Mouse (Mus musculus): ENCODE measurements around the gene Tmem175. TPM values are rescaled to one million over a fixed set of nuclear protein-coding genes. Genes with fewer than 3 reads are reported as not detected.

Tmem175 gene
- 27.2 and 29.7 TPM in 2 replicates for polyA plus RNA-seq (2014; fragmentation: Nextera tagmentation; extraction: Ambion mirVana)

GRCm38 (mm10) chr5:108629634-108630483 is at the start of gene Tmem175, which contains the start of gene Gak:
Gene Tmem175 (plus strand): TSS chr5:108629770.
Gene Gak (minus strand): TSS chr5:108629755.
- Histone ChIP-seq H3K9me3 (ENCODE audit: control insufficient read depth, low read length) (no peaks in the 10 kb centered on the region), H3K27me3 (ENCODE audit: control insufficient read depth, insufficient read depth, low read length) (no peaks in the 10 kb centered on the region), H3K4me1 (replicated peaks; ENCODE audit: control insufficient read depth, insufficient read depth, low read length) (peaks cover 22% of the 10 kb centered on the region), H3K4me3 (replicated peaks; ENCODE audit: low read length) (peak within 1 kb of the TSS; percentile 68), H3K4me2 (replicated peaks) (peak within 1 kb of the TSS; percentile 81), H3K36me3 (replicated peaks; ENCODE audit: control insufficient read depth, insufficient read depth) (0 out of 2 replicates have a peak, but pooled peaks cover 7% of the 10 kb centered on the region), H3K27ac (peak within 1 kb of the TSS; percentile 78), H3K9ac (peak within 1 kb of the TSS; percentile 87)
- DNase-seq (ENCODE audit: low spot score) (peak; percentile 95), ATAC-seq (ENCODE audit: low FRiP score) (peak; percentile 97)
- WGBS: under 1% methylated on average over 58 of the region's 58 CpGs

- Histone ChIP-seq H3K9me3 (ENCODE audit: control insufficient read depth, low read length) (no peaks in the 10 kb centered on the region), H3K36me3 (replicated peaks; ENCODE audit: control insufficient read depth, insufficient read depth) (peaks cover 84% of the 10 kb centered on the region), H3K4me1 (replicated peaks; ENCODE audit: control insufficient read depth, insufficient read depth, low read length) (no peaks in the 10 kb centered on the region), H3K27ac (no peak overlapping the region), H3K27me3 (ENCODE audit: control insufficient read depth, insufficient read depth, low read length) (no peaks in the 10 kb centered on the region), H3K4me2 (replicated peaks) (no peak overlapping the region), H3K4me3 (replicated peaks; ENCODE audit: low read length) (no peak overlapping the region), H3K9ac (no peak overlapping the region)
- ATAC-seq (ENCODE audit: low FRiP score): no peak; the same call in 1 of the 2 replicates
- DNase-seq (ENCODE audit: low spot score): no peak
- 79% methylated on average over 3 of the region's 3 CpGs for WGBS
Observed at GRCm38 (mm10) chr5:108581361-108581891, 48.1 kb upstream of the Tmem175 start.

- ATAC-seq (ENCODE audit: low FRiP score): no peak
- 81% methylated on average over 1 of the region's 1 CpGs for WGBS
Observed at GRCm38 (mm10) chr5:108599923-108600322, 29.6 kb upstream of the Tmem175 start.

GRCm38 (mm10) chr5:108602537-108602936 is 27.0 kb upstream of the Tmem175 start:
- H3K4me1 ChIP-seq (replicated peaks; ENCODE audit: control insufficient read depth, insufficient read depth, low read length): no peaks in the 10 kb centered on the region
- H3K27me3 ChIP-seq (ENCODE audit: control insufficient read depth, insufficient read depth, low read length): no peaks in the 10 kb centered on the region
- H3K9me3 ChIP-seq (ENCODE audit: control insufficient read depth, low read length): no peaks in the 10 kb centered on the region
- H3K4me2 ChIP-seq (replicated peaks): no peak overlapping the region
- DNase-seq (ENCODE audit: low spot score) (no peak), ATAC-seq (ENCODE audit: low FRiP score) (no peak)
- H3K36me3 ChIP-seq (replicated peaks; ENCODE audit: control insufficient read depth, insufficient read depth): peaks cover 96% of the 10 kb centered on the region
- H3K9ac ChIP-seq: no peak overlapping the region
- H3K4me3 ChIP-seq (replicated peaks; ENCODE audit: low read length): no peak overlapping the region
- H3K27ac ChIP-seq: no peak overlapping the region
- 97% methylated on average over 9 of the region's 9 CpGs for WGBS

More at GRCm38 (mm10) chr5:108599923-108600322, 29.6 kb upstream of the Tmem175 start:
- H3K9me3 ChIP-seq (ENCODE audit: control insufficient read depth, low read length): no peaks in the 10 kb centered on the region
- no peaks in the 10 kb centered on the region for H3K27me3 ChIP-seq (ENCODE audit: control insufficient read depth, insufficient read depth, low read length)
- no peak overlapping the region for H3K9ac ChIP-seq
- H3K4me1 ChIP-seq (replicated peaks; ENCODE audit: control insufficient read depth, insufficient read depth, low read length): no peaks in the 10 kb centered on the region
- peaks cover 96% of the 10 kb centered on the region for H3K36me3 ChIP-seq (replicated peaks; ENCODE audit: control insufficient read depth, insufficient read depth)
- H3K4me3 ChIP-seq (replicated peaks; ENCODE audit: low read length): no peak overlapping the region
- no peak overlapping the region for H3K4me2 ChIP-seq (replicated peaks)
- no peak for DNase-seq (ENCODE audit: low spot score)
- no peak overlapping the region for H3K27ac ChIP-seq

- Histone ChIP-seq H3K27ac (no peak overlapping the region), H3K4me3 (replicated peaks; ENCODE audit: low read length) (no peak overlapping the region), H3K9ac (no peak overlapping the region), H3K4me2 (replicated peaks) (no peak overlapping the region), H3K36me3 (replicated peaks; ENCODE audit: control insufficient read depth, insufficient read depth) (peaks cover 99% of the 10 kb centered on the region), H3K9me3 (ENCODE audit: control insufficient read depth, low read length) (no peaks in the 10 kb centered on the region), H3K27me3 (ENCODE audit: control insufficient read depth, insufficient read depth, low read length) (no peaks in the 10 kb centered on the region), H3K4me1 (replicated peaks; ENCODE audit: control insufficient read depth, insufficient read depth, low read length) (no peaks in the 10 kb centered on the region)
- WGBS: 94% methylated on average over 1 of the region's 1 CpGs
- DNase-seq (ENCODE audit: low spot score) (no peak), ATAC-seq (ENCODE audit: low FRiP score) (no peak)
Observed at GRCm38 (mm10) chr5:108610426-108610825, 19.1 kb upstream of the Tmem175 start.

GRCm38 (mm10) chr5:108621870-108622269 is 7.7 kb upstream of the Tmem175 start:
- Histone ChIP-seq H3K27me3 (ENCODE audit: control insufficient read depth, insufficient read depth, low read length) (no peaks in the 10 kb centered on the region), H3K4me3 (replicated peaks; ENCODE audit: low read length) (no peak overlapping the region), H3K4me1 (replicated peaks; ENCODE audit: control insufficient read depth, insufficient read depth, low read length) (no peaks in the 10 kb centered on the region), H3K36me3 (replicated peaks; ENCODE audit: control insufficient read depth, insufficient read depth) (peaks cover 74% of the 10 kb centered on the region), H3K27ac (no peak overlapping the region), H3K4me2 (replicated peaks) (no peak overlapping the region), H3K9ac (no peak overlapping the region), H3K9me3 (ENCODE audit: control insufficient read depth, low read length) (no peaks in the 10 kb centered on the region)
- WGBS: 87% methylated on average over 2 of the region's 2 CpGs
- DNase-seq (ENCODE audit: low spot score): no peak
- no peak for ATAC-seq (ENCODE audit: low FRiP score)

- Histone ChIP-seq H3K27me3 (ENCODE audit: control insufficient read depth, insufficient read depth, low read length) (no peaks in the 10 kb centered on the region), H3K36me3 (replicated peaks; ENCODE audit: control insufficient read depth, insufficient read depth) (peaks cover 44% of the 10 kb centered on the region), H3K9me3 (ENCODE audit: control insufficient read depth, low read length) (no peaks in the 10 kb centered on the region), H3K9ac (no peak overlapping the region), H3K4me2 (replicated peaks) (no peak overlapping the region), H3K4me1 (replicated peaks; ENCODE audit: control insufficient read depth, insufficient read depth, low read length) (peaks cover 22% of the 10 kb centered on the region), H3K4me3 (replicated peaks; ENCODE audit: low read length) (no peak overlapping the region), H3K27ac (no peak overlapping the region)
- no peak for DNase-seq (ENCODE audit: low spot score)
- no peak for ATAC-seq (ENCODE audit: low FRiP score)
- 87% methylated on average over 4 of the region's 4 CpGs for WGBS
Observed at GRCm38 (mm10) chr5:108626050-108626660, 3.4 kb upstream of the Tmem175 start.

- peaks cover 15% of the 10 kb centered on the region for H3K36me3 ChIP-seq (replicated peaks; ENCODE audit: control insufficient read depth, insufficient read depth)
- H3K4me3 ChIP-seq (replicated peaks; ENCODE audit: low read length): peak overlapping the region; percentile 68
- H3K27ac ChIP-seq: peak overlapping the region; percentile 78
- ATAC-seq (ENCODE audit: low FRiP score) (peak; percentile 85), DNase-seq (ENCODE audit: low spot score) (peak; percentile 26)
- peak overlapping the region; percentile 81 for H3K4me2 ChIP-seq (replicated peaks)
- no peaks in the 10 kb centered on the region for H3K9me3 ChIP-seq (ENCODE audit: control insufficient read depth, low read length)
- WGBS: 2% methylated on average over 32 of the region's 32 CpGs
- no peaks in the 10 kb centered on the region for H3K27me3 ChIP-seq (ENCODE audit: control insufficient read depth, insufficient read depth, low read length)
- peak overlapping the region; percentile 87 for H3K9ac ChIP-seq
- H3K4me1 ChIP-seq (replicated peaks; ENCODE audit: control insufficient read depth, insufficient read depth, low read length): peaks cover 22% of the 10 kb centered on the region
Observed at GRCm38 (mm10) chr5:108628891-108629633, 508 bp upstream of the Tmem175 start.

Data from hindbrain, embryonic 14.5 days (tissue).